Mouse (Mus musculus): ENCODE measurements around the gene Flt3l.
A peak's percentile ranks its signal among the peaks of the same experiment; 100 is the strongest.
"Not testable (repeated sequence)": the region's sequence is repeated elsewhere in the genome, so short reads cannot be mapped to it uniquely, and the experiment has no call there.

The Flt3l gene

DNA sequence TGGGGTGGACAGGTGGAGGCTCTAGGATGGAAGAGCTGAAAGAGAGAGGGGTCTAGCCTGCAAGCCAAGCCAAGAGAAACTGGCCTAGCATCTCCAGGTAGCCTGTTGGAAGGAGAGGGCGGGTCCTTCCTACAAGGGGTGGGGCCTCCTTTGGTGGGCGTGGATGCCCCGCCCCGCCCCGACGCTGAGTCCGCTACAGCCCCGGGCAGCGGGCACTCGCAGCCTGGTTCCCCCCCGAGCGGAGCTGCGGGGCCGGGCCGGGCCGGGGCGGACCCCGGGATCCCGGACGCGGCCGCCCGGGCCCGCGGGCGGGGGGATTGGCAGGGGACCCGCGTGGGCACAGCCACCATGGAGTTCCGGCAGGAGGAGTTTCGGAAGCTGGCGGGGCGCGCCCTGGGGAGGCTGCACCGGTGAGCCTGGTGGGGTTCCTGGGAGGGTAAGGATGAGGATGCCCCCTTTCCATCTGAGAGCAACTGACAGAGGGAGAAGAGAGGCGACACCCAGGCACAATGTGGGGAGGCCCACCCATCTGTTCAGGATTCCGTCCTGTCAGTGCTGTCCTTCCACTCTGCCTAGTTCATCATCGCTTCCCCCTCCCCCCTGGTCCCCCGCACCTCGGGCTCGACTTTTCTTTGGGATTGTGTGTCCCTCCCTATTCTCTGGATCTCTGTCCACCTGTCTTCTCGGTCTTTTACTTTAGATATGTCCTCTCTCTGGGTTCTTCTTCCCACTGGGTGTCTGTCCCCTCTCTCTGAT, 27.7 kb upstream of the Flt3l start, which contains the start of gene Slc17a7:
Gene Slc17a7 (plus strand): TSS at position 215 of the 756 bp plus-strand sequence.
- no peak for DNase-seq (ENCODE audit: low read depth, low spot score)

DNA sequence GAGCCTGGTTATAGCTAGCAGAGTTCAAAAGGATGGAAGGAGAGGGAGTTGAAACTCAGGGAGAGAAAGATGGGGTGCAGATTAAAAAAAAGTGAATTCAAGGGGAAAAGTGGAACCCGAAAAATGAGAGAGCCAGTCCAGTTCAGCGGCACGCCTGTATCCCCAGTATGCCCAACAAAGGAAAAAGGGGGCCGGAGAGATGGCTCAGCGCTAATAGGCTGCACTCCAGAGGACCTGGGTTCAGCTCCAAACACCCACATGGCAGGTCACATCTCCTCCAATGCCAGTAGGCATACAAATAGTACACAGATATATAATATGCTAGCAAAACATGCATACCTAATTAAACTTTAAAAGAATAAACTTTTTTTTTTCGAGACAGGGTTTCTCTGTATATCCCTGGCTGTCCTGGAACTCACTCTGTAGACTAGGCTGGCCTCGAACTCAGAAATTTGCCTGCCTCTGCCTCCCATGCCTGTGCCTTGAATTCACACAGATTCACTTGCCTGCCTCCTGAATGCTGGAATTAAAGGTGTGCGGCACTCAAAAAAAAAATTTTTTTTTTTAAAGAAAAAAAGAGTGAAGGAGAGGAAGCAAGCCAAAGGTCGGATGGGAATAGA, 26.9 kb upstream of the Flt3l start:
- no peak for DNase-seq (ENCODE audit: low read depth, low spot score)

DNA sequence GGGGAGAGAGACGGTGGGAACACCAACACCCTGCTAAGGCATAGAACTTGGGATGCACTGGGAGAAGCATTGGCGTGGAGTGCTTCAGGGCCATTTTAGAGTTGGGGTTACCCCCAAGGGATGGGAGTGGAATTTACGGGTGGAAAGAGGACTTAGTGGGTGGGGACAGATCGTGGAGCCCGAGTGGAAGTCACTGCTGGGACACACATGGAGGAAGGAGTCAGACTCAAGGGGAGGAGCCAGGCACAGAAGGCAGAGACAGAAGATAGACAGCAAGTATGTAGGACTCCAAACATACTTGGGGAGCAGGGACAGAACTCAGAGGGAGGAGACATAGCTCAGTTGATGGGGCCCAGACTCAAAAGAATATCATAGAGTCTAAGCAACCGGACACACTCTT, 26.3 kb upstream of the Flt3l start:
- no peak for DNase-seq (ENCODE audit: low read depth, low spot score)

DNA sequence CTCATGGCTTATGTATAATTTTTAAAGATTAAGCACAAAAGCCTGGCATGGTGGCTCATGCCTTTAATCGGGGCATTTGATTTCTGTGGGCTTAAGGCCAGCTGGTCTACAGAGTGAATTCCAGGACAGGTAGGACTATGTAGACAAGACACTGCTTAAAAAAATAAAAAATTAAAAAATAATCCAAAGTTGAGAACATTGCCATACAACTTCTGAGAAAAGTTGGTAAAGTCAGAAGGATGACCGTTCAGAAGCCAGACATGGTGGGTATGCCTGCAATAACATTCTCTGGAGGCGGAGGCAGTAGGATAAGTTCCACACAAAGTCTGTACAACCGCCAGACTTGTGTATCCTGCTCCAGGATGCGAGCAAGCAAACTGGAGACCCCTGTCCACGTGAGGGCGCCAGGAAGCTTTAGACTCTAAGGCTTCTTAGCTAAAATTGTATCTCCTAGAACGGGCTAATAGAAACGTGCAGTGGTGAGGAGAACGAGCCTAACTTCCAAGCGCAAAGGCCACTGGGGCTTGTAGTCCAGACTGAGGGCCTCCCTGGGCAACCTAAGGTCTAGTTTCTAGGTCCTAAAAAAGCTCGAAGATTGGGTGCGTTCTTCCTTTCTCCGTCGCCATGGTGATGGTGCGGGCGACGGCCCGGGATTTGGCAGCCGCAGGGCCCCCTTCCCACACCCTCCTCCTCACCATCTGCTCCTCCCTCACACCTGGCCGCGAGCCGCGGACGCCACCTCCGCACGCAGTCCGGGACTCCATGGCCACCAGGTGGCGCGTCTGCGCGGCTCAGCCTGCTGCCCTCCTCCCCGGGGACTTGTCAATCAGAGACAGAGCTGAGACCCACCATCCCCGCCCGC, 25.6 kb upstream of the Flt3l start:
- DNase-seq (ENCODE audit: low read depth, low spot score), result peak; percentile 90

DNA sequence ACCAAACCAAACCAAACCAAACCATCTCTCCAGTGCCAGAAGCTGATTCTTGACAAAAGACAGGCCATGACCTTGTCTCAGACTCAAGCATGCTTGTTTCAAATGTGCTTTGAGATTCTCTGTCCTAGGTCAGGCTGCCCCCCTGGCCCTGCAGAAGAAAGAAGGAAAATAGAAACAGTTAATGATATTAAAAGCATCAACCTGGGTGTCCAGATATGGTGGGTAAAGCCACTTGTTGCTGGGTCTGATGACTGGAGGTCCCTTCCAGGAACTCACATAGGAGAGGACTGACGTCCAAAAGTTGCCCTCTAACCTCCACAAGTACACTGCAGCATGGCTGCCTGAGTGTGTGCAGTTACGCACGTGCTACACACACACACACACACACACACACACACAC, 24.6 kb upstream of the Flt3l start:
- no peak for DNase-seq (ENCODE audit: low read depth, low spot score)

DNA sequence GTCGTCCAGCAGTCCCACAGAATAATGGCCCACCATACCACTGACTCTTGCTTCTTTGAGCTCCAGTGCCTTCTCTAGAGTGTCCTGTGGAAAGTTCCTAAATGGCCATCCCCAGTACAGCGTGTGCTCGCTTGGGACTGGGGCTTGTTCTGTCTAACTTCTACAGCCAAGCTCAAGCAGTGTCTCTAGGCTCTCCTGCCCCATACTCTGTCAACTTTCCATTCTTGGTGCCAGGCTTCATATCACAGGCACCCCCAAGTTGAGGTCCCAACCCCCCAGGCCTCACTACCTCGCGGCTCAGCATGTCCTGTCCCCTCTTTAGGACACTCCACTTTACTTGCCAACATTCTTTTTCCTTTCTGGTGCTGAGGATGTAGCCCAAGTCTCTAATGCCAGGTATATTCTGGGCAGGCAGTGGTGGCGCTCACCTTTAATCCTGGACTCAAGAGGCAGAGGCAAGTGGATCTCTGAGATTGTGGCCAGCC, 24.1 kb upstream of the Flt3l start:
- DNase-seq (ENCODE audit: low read depth, low spot score), result no peak

DNA sequence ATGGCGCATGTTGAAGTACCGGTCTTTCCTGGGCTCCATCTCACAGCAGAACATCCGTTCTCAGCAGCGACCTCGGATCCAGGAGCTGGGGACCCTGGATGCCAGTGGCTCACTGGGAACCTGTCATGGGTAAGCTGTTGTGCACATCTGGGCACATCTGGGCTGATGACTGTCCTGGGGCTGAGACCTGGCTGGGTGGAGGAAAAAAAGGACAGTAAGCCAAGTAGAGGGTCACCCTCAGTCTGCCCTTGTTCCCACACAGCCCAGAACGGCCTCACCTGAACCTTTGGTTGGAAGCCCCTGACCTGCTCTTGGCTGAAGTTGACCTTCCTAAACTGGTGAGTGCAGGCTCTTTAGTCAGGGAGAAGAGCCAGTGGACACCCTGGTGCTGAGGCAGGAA, 22.8 kb upstream of the Flt3l start:
- no peak for DNase-seq (ENCODE audit: low read depth, low spot score)

DNA sequence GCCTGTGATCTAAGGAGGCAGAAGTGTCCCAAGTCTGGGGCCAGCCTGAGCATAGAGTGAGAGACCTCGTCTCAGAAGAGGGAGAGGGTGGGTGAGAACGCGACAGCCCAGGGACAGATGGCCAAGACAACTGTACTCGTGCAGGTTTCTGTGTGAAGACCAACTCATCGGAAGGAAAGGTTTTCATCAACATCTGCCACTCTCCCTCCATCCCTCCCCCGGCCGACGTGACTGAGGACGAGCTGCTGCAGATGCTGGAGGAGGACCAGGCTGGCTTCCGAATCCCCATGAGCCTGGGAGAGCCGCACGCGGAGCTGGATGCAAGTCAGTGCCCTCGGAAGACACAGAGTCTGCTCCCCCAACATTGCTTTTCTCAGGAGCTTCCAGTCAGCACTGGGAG, 21.2 kb upstream of the Flt3l start:
- DNase-seq (ENCODE audit: low read depth, low spot score), result no peak

DNA sequence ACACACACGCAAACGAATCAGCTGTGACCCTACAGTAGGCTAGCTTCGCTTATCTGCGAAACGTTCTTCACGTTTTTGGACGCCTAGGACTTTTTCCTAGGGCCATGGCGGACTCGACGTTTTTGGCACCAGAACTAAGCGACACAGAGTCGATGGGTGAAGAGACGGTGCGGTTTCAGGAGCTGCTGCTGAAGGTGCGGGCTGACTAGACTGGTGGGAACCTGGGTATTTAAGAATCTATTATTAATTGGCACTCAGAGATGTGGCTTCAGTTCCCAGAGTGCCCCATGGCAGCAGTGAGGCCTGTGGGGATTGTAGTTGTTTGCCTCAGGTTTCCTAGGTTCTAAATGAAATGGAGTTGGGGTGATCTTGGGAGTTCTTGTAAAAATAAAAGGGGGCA, 20.0 kb upstream of the Flt3l start:
- DNase-seq (ENCODE audit: low read depth, low spot score), result no peak

DNA sequence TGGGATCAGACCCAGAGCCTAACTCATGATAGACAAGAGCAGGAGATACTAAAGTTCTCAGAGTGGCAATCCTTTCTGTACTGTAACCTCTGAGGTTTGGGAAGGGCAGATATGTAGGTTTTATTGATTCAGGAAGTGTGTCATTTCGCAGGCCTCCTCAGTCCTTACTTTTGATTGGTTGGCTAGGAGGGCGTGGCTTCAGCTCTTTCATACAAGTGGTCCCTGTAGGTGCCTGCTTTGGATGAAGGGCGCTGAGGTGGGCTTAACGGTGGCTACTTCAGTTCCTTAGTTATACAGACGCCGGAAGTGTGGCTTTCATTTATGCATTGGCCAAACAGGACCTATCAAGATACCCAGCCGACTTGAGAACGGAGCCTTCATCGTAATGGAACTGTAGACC, 19.4 kb upstream of the Flt3l start:
- DNase-seq (ENCODE audit: low read depth, low spot score), result no peak

DNA sequence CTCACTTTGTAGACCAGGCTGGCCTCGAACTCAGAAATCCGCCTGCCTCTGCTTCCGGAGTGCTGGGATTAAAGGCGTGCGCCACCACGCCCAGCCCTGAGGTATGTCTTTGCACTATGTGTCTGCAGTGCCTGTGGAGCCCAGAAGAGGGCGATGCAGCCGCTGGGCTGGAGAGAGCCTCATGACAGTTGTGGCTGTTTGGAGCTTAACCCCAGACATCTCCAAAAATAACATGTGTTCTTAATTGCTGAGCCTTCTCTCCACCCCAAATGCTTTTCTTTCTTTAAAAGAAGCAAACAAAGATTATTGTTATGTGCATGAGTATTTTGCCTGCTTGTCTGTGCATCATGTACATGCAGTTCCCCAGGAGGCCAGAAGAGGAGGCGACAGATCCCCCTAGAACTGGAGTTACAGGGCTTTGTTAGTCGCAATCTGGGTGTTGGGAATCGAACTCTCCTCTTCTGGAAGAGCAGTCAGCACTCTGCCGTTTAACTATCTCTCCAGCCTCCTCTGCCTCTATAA, 18.8 kb upstream of the Flt3l start:
- DNase-seq (ENCODE audit: low read depth, low spot score), result no peak

DNA sequence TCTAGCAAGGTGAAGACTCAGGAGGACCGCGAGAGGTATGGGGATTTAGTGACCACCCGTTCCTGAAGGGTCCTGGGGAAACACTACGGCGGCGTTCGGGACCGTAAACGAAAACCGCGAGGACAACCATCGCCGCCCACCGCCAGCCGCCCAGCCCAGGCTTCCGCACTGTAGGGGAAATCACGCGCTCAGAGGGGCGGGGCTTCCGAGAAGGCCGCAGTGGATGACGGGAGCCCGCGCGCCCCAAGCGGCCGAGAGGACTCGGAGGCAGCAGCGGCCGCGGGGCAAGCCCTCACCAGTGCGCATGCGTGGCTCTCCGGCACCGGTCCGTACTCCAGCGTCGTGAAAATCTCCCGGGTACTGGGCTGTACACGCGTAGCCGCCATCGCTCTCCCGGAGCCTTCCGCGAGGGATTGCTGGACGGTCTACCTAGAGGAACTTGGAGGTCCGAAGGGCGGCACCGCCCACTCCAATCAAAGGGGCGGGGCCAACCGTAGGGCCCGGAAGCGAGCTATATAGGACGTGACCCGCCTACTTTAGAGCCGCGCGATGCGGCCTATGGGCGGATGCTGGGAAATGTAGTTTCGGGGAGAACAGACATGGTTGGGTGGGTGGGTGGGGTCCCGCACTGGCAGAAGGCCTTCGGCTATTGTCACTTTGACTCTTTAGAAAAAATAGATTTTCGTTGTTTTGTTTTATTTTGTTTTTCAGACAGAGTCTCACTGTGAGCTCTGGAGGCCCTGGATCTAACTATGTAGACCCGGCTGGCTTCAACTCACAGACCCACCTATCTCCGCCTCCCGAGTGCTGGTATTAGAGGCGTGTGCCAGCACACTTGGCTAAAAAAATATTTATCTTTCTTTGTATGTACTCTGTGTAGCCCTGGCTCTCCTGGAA, 18.1 kb upstream of the Flt3l start, which contains the start of the genes Pih1d1 and Aldh16a1:
Gene Pih1d1 (plus strand): TSS at position 208 of the 897 bp plus-strand sequence.
Gene Aldh16a1 (minus strand): TSS at position 489 of the 897 bp plus-strand sequence.
- peak; percentile 90 for DNase-seq (ENCODE audit: low read depth, low spot score)

DNA sequence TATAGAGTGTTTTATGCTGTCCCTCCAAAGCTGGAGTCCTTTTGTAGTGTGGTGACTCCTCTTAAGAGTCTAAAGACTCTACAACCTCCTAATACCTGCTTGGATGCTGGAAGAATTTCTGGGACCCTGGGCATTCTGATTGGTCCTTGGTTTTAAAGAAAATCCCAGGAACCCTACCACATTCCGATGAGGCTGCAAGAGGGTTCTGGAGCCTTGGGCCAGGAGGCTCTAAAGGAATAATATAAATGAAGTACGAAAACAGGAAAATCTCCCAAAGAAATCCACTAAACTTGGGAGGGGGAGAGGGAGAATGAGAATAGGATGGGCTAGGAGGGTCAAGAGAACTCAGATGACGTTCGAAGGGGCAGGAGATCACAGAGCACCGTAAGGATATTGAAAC, 17.4 kb upstream of the Flt3l start:
- DNase-seq (ENCODE audit: low read depth, low spot score), result no peak

DNA sequence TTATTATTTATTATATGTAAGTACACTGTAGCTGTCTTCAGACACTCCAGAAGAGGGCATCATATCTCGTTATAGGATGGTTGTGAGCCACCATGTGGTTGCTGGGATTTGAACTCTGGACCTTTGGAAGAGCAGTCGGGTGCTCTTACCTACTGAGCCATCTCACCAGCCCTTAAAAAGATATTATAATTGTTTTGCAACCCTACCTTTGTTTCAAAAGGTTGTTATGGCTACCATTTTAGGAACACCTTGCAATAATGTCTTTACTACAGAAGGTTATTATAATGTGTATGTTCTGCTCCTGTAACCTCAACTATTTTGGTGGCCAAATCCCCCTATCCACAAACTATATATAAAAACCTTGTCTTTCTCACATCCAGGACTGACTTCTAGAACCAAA, 16.8 kb upstream of the Flt3l start:
- DNase-seq (ENCODE audit: low read depth, low spot score), result not testable (repeated sequence)

DNA sequence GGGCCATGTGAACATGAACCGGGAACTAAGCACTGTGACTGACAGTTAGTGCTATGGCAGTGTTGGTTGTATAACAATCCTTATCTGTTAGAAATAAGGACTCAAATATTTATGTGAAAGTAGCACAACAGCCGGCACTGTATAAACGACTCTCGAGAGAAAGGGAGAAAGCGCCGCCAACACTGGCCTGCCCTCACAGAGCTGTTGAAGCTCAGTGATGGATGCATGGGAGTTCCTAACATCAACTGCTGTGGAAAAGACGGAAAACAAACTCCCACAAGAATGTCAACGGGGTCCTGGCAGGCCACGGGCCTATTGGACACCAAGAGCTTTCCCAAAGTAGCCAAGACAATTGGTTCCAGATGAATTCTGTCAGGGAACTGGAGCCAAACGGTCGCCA, 15.1 kb upstream of the Flt3l start:
- no peak for DNase-seq (ENCODE audit: low read depth, low spot score)

DNA sequence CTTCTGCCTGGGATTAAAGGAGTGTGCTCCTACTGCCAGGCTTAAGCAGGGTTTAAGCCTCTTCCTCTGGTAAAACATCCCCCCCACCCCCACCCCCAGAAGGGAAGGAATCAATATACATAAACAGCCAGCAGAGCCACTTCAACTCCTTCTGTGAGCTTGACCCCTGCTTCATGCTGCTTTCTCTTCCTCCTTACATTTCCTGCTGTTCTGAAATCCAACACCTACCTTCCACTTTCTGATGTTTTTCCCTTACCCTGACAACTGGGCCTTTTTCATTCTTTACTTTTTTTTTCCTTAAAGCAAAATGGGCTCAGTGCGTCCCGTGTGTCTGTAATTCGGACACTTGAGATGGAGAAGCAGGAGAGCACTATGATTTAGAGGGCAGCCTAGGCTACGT, 14.1 kb upstream of the Flt3l start:
- no peak for DNase-seq (ENCODE audit: low read depth, low spot score)

DNA sequence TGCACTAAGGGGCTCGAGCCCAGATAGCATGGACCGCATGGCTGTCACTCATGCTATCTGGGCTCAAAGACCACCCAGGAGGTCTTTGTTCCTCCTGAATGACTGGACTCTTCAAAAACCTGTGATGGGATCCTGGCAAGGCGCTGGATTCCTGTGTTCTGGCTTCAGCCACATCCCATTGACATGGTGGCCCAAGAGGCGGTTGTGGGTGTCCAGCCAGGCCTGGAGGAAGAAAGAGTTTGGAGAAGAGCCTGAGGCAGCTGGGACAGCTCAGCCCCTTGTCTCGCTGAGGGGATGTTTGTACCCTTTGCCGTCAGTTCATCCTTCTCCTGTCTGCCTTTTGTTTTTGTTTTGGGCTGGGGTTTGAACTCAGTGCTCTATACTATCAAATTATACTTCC, 13.3 kb upstream of the Flt3l start:
- DNase-seq (ENCODE audit: low read depth, low spot score), result no peak

DNA sequence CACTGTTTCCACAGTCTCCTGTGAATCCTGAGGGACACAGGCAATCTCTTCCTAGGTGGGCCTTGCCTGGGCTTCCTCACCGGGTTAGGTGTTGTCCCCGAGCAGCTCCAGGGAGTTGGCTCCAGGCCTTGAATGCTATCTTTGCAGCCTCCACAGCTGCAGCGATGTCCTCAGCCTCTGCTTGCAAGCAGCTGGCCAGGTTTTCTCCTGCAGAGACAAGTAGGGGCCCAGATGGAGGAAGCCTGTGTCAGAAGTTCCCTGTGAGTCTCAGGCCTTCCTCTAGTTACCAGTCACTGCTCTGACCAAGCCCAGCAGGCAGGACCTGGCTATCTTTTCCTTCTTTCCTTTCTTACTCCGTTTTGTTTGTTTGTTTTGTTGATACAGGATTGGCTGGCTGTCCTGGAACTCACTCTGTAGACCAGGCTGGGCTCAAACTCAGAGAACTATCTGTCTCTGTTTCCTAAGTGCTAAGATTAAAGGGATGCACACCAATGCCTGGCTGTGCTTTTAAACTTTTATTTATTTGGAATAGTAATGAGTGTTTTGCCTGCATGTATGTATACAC, 12.4 kb upstream of the Flt3l start:
- no peak for DNase-seq (ENCODE audit: low read depth, low spot score)

DNA sequence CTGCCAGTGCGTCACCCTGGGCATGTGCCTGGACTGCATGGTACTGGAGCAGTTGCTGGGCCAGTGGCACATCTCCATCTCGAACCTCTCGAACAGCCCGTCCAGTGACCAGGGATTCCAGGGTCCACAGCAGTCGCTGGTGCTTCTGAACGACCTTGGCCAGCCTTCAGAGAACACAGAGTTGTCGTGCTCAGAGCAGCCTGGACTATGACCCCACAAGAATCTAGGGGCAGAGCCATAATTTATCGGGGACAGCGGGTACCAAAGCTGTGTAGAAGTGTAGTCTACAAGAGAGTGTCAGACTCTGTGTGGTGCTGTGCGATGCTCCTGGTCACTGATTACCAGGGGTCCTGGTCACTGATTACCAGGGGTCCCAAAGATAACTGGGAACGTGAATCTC, 11.7 kb upstream of the Flt3l start:
- DNase-seq (ENCODE audit: low read depth, low spot score), result no peak

DNA sequence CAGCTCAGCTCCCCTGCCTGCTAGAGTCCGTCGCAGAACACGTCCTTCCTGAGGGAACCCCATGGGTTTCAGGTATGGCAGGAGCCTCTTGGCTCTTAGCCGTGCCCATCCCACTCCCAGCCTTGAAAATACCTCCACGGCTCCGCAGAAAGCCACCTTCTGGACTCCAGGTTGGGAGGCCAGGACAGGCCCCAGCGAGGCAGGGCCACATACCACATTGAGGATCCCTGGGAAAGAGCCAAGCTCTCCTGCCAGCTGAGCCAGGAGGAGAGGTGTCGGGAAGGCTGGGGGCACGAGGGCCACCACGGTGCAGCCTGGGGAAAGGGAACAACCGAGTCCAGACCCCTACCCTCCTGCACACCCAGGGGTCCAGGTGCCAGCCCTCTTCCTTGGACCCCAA, 11.0 kb upstream of the Flt3l start:
- DNase-seq (ENCODE audit: low read depth, low spot score), result no peak

DNA sequence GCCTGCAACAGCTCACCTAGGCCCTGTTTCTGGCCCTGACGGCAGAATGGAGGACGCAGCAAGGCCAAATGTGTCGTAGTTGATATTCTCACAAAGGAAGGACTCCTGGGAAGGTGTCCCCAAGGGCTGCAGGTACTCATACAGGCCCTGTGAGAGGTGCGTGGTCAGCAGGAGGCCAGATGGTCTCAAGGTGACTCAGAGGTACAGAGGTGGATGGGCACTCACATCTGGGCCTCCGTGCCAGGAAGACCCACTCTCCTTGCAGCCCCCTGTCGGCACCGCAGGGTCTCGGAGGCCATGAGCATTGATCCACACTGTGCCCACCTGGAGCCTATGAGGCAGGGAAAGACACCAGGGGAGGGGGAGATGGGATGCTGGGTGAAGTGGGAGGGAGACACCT, 9.2 kb upstream of the Flt3l start:
- DNase-seq (ENCODE audit: low read depth, low spot score), result no peak

Measured in brain, embryonic 18.5 days (tissue).